Mouse (Mus musculus) intestine, postnatal 0 days (tissue): ENCODE data around the gene Shpk. TPM values are rescaled to one million over a fixed set of nuclear protein-coding genes. Genes with fewer than 3 reads are reported as not detected.

Experiments
- ATAC-seq: fragments of 200-750 bp; cut with Nextera tagmentation; 2 replicates; pipeline ENCODE4 v1.8.0; 2017; ENCODE audit warnings: mild to moderate bottlenecking, moderate TSS enrichment, moderate library complexity
- H3K27ac ChIP-seq: fragments of 300-500 bp; sonication (generic); 2 replicates; pipeline ENCODE4 v1.5.1; 2014; ENCODE audit warnings: mild to moderate bottlenecking, low read depth, low read length, moderate library complexity
- H3K27me3 ChIP-seq: fragments of 300-500 bp; sonication (generic); replicated peaks from 2 replicates; pipeline ENCODE4 v1.6.1; 2014; ENCODE audit warnings: low read length, mixed read lengths; ENCODE audit not compliant: control insufficient read depth, insufficient read depth
- H3K36me3 ChIP-seq: fragments of 300-500 bp; sonication (generic); 2 replicates; pipeline ENCODE4 v1.6.1; 2014; ENCODE audit warnings: mild to moderate bottlenecking, moderate library complexity; ENCODE audit not compliant: control insufficient read depth, insufficient read depth
- H3K4me1 ChIP-seq: fragments of 300-500 bp; sonication (generic); replicated peaks from 2 replicates; pipeline ENCODE4 v1.6.1; 2014; ENCODE audit warnings: antibody characterized with exemption, low read length, mixed read lengths; ENCODE audit not compliant: control insufficient read depth, insufficient read depth
- H3K4me2 ChIP-seq: fragments of 300-500 bp; sonication (generic); replicated peaks from 2 replicates; pipeline ENCODE4 v1.6.1; 2014; ENCODE audit warnings: low read depth, mild to moderate bottlenecking, moderate library complexity
- H3K4me3 ChIP-seq: fragments of 300-500 bp; sonication (generic); 2 replicates; pipeline ENCODE4 v1.5.1; 2014; ENCODE audit warnings: low read depth, low read length
- H3K9ac ChIP-seq: fragments of 300-500 bp; sonication (generic); 2 replicates; pipeline ENCODE4 v1.6.1; 2014; ENCODE audit warnings: mild to moderate bottlenecking, low read depth, low read length
- H3K9me3 ChIP-seq: fragments of 300-500 bp; sonication (generic); 2 replicates; pipeline ENCODE4 v1.6.1; 2016; ENCODE audit warnings: mixed run types; ENCODE audit not compliant: control insufficient read depth
- CTCF ChIP-seq: sonication (generic); IDR thresholded peaks from 2 replicates; pipeline ENCODE4 v1.5.1; 2016; ENCODE audit warnings: low read depth, mild to moderate bottlenecking, control low read depth, antibody characterized with exemption, moderate library complexity
- WGBS: fragments of 180-500 bp; shearing (Covaris S2); extraction: QIAGEN DNeasy Blood & Tissue Kit; methylation state at CpG from one replicate; pipeline ENCODE4 v1.1.7; 2014; 5-methylcytosine and 5-hydroxymethylcytosine counted together
- polyA plus RNA-seq: library from polyadenylated mRNA; unstranded; fragments of >200 nt; fragmentation: Nextera tagmentation; extraction: Ambion mirVana; gene quantifications from 2 replicates; pipeline ENCODE4 v1.2.1, GENCODE M21; 2015

The Shpk gene
- polyA plus RNA-seq, 1 experiment from 2014 or later: 21.3 TPM

GRCm38 (mm10) chr11:73223966-73224365 lies 24.7 kb downstream of the Shpk start:
- ATAC-seq: peak; percentile 55
- Histone ChIP-seq H3K4me3 (no peak overlapping the region), H3K9me3 (no peaks in the 10 kb centered on the region)

GRCm38 (mm10) chr11:73225856-73226255 lies 26.6 kb downstream of the Shpk start:
- H3K9ac ChIP-seq: no peak overlapping the region
- H3K36me3 ChIP-seq: no peaks in the 10 kb centered on the region; the same call in 1 of the 2 replicates
- H3K27ac ChIP-seq: no peak overlapping the region
- no peak overlapping the region for H3K4me3 ChIP-seq
- 86% methylated on average over 6 of the region's 6 CpGs for WGBS
- H3K9me3 ChIP-seq: no peaks in the 10 kb centered on the region
- no peaks in the 10 kb centered on the region for H3K4me1 ChIP-seq
- H3K4me2 ChIP-seq: no peak overlapping the region
- TF ChIP-seq CTCF: no peak
- no peak for ATAC-seq
- no peaks in the 10 kb centered on the region for H3K27me3 ChIP-seq

More at GRCm38 (mm10) chr11:73223966-73224365, 24.7 kb downstream of the Shpk start:
- Histone ChIP-seq H3K9ac (no peak overlapping the region), H3K4me1 (no peaks in the 10 kb centered on the region), H3K27me3 (no peaks in the 10 kb centered on the region), H3K36me3 (no peaks in the 10 kb centered on the region; the same call in 1 of the 2 replicates), H3K4me2 (no peak overlapping the region), H3K27ac (no peak overlapping the region)
- peak; percentile 84 for TF ChIP-seq CTCF
- 62% methylated on average over 2 of the region's 2 CpGs for WGBS

GRCm38 (mm10) chr11:73228881-73229280 lies 29.6 kb downstream of the Shpk start:
- Histone ChIP-seq H3K36me3 (no peaks in the 10 kb centered on the region), H3K9me3 (no peaks in the 10 kb centered on the region), H3K4me3 (no peak overlapping the region), H3K9ac (no peak overlapping the region), H3K27ac (no peak overlapping the region), H3K4me1 (no peaks in the 10 kb centered on the region), H3K27me3 (no peaks in the 10 kb centered on the region), H3K4me2 (no peak overlapping the region)
- TF ChIP-seq CTCF: no peak
- no peak for ATAC-seq
- WGBS: 73% methylated on average over 5 of the region's 5 CpGs

- Histone ChIP-seq H3K9ac (no peak overlapping the region), H3K4me2 (no peak overlapping the region), H3K9me3 (no peaks in the 10 kb centered on the region), H3K27ac (no peak overlapping the region), H3K4me3 (no peak overlapping the region), H3K27me3 (no peaks in the 10 kb centered on the region), H3K36me3 (no peaks in the 10 kb centered on the region), H3K4me1 (no peaks in the 10 kb centered on the region)
- ATAC-seq: no peak
- WGBS: 90% methylated on average over 5 of the region's 5 CpGs
- no peak for TF ChIP-seq CTCF
Measured at GRCm38 (mm10) chr11:73230081-73230480, 30.8 kb downstream of the Shpk start.

GRCm38 (mm10) chr11:73232513-73232912 lies 33.3 kb downstream of the Shpk start:
- H3K9me3 ChIP-seq: no peaks in the 10 kb centered on the region
- no peak overlapping the region for H3K4me2 ChIP-seq
- no peak for ATAC-seq
- 44% methylated on average over 2 of the region's 2 CpGs for WGBS
- no peaks in the 10 kb centered on the region for H3K27me3 ChIP-seq
- H3K4me1 ChIP-seq: no peaks in the 10 kb centered on the region
- H3K27ac ChIP-seq: no peak overlapping the region
- H3K36me3 ChIP-seq: no peaks in the 10 kb centered on the region
- no peak overlapping the region for H3K9ac ChIP-seq
- no peak for TF ChIP-seq CTCF
- no peak overlapping the region for H3K4me3 ChIP-seq

GRCm38 (mm10) chr11:73233992-73234391 lies 34.7 kb downstream of the Shpk start, which contains the start of gene Trpv1:
Gene Trpv1 (plus strand): TSS chr11:73234292.
- ATAC-seq: no peak
- H3K9me3 ChIP-seq: no peaks in the 10 kb centered on the region
- H3K4me2 ChIP-seq: no peak within 1 kb of the TSS
- H3K27me3 ChIP-seq: no peaks in the 10 kb centered on the region
- H3K9ac ChIP-seq: no peak within 1 kb of the TSS
- H3K4me3 ChIP-seq: no peak within 1 kb of the TSS
- no peaks in the 10 kb centered on the region for H3K36me3 ChIP-seq
- no peak within 1 kb of the TSS for H3K27ac ChIP-seq
- no peak for TF ChIP-seq CTCF
- 90% methylated on average over 5 of the region's 5 CpGs for WGBS
- no peaks in the 10 kb centered on the region for H3K4me1 ChIP-seq
